Mouse (Mus musculus) forebrain, embryonic 14.5 days (tissue): Measurements from ENCODE around the gene St3gal3. TPM values are rescaled to one million over a fixed set of nuclear protein-coding genes. Genes with fewer than 3 reads are reported as not detected.

Source experiments
- ATAC-seq: fragments of 200-750 bp; cut with Nextera tagmentation; 2 replicates; pipeline ENCODE4 v1.8.0; 2017; ENCODE audit warnings: mild to moderate bottlenecking, moderate library complexity
- DNase-seq: peaks from one replicate; pipeline ENCODE4 v3.0.0-alpha.2; 2015; ENCODE audit warnings: low spot score
- H3K27ac ChIP-seq: fragments of 300-500 bp; sonication (generic); 2 replicates; pipeline ENCODE4 v1.5.1; 2014; ENCODE audit warnings: low read depth, mild to moderate bottlenecking, control low read depth, low read length, moderate library complexity
- H3K27me3 ChIP-seq: fragments of 300-500 bp; sonication (generic); replicated peaks from 2 replicates; pipeline ENCODE4 v1.6.1; 2014; ENCODE audit warnings: low read length, control low read depth, mixed read lengths; ENCODE audit not compliant: control insufficient read depth, insufficient read depth
- H3K36me3 ChIP-seq: fragments of 300-500 bp; sonication (generic); 2 replicates; pipeline ENCODE4 v1.6.1; 2014; ENCODE audit warnings: low read length, control low read depth; ENCODE audit not compliant: control insufficient read depth, insufficient read depth
- H3K4me1 ChIP-seq: fragments of 300-500 bp; sonication (generic); 2 replicates; pipeline ENCODE4 v1.6.1; 2014; ENCODE audit warnings: antibody characterized with exemption, low read length, control low read depth; ENCODE audit not compliant: control insufficient read depth, insufficient read depth
- H3K4me2 ChIP-seq: fragments of 300-500 bp; sonication (generic); 2 replicates; pipeline ENCODE4 v1.6.1; 2014; ENCODE audit warnings: mild to moderate bottlenecking, control low read depth, low read length
- H3K4me3 ChIP-seq: fragments of 300-500 bp; sonication (generic); 2 replicates; pipeline ENCODE4 v1.5.1; 2014; ENCODE audit warnings: low read depth, low read length, control low read depth
- H3K9ac ChIP-seq: fragments of 300-500 bp; sonication (generic); 2 replicates; pipeline ENCODE4 v1.6.1; 2014; ENCODE audit warnings: mild to moderate bottlenecking, low read length, control low read depth, moderate library complexity
- H3K9me3 ChIP-seq: fragments of 300-500 bp; sonication (generic); replicated peaks from 2 replicates; pipeline ENCODE4 v1.6.1; 2016; ENCODE audit warnings: low read length, control low read depth, mixed read lengths; ENCODE audit not compliant: control insufficient read depth
- WGBS: fragments of 180-500 bp; shearing (Covaris S2); extraction: QIAGEN DNeasy Blood & Tissue Kit; methylation state at CpG from one replicate; pipeline ENCODE4 v1.1.7; 2014; 5-methylcytosine and 5-hydroxymethylcytosine counted together
- polyA plus RNA-seq: library from polyadenylated mRNA; unstranded; fragments of >200 nt; fragmentation: Nextera tagmentation; extraction: Ambion mirVana; gene quantifications from 2 replicates; pipeline ENCODE4 v1.2.1, GENCODE M21; 2014

Gene St3gal3
- polyA plus RNA-seq, 1 experiment from 2014 or later = 11.3 TPM

- peak; percentile 29 for DNase-seq
- H3K4me2 ChIP-seq = no peak overlapping the region
- no peak overlapping the region for H3K4me3 ChIP-seq
- no peak overlapping the region for H3K27ac ChIP-seq
- H3K27me3 ChIP-seq = no peaks in the 10 kb centered on the region
- no peak overlapping the region for H3K9ac ChIP-seq
- H3K4me1 ChIP-seq = no peaks in the 10 kb centered on the region
- ATAC-seq = no peak
- H3K9me3 ChIP-seq = no peaks in the 10 kb centered on the region
- 74% methylated on average over 15 of the region's 15 CpGs for WGBS
- peaks cover 97% of the 10 kb centered on the region for H3K36me3 ChIP-seq
These were observed 21.8 kb upstream of the St3gal3 start for GRCm38 (mm10) chr4:118156559-118156958.

DNA sequence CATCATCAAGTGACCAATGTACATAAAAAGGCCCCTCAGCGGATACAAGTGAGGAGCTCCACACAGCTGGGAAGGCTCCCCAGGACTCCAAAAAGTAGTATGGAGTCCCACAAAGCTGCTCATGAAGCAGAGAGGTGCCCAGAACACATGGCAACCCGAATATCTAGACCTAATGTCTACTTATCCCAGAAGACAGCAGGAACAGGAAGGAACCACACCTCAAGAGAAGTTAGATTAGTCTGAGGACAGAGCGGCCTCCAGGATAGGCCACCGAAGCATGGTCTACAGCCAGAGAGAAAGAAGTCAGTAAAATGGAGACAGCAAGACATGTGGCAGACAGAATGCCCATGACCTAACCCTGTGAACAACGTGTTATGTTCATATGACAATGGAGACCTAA lies 20.2 kb upstream of the St3gal3 start:
- 97% methylated on average over 5 of the region's 5 CpGs for WGBS
- no peaks in the 10 kb centered on the region for H3K27me3 ChIP-seq
- ATAC-seq (no peak), DNase-seq (no peak)
- no peak overlapping the region for H3K4me3 ChIP-seq
- H3K9ac ChIP-seq = no peak overlapping the region
- H3K4me1 ChIP-seq = no peaks in the 10 kb centered on the region
- H3K9me3 ChIP-seq = no peaks in the 10 kb centered on the region
- no peak overlapping the region for H3K4me2 ChIP-seq
- no peak overlapping the region for H3K27ac ChIP-seq
- peaks cover 92% of the 10 kb centered on the region for H3K36me3 ChIP-seq

DNA sequence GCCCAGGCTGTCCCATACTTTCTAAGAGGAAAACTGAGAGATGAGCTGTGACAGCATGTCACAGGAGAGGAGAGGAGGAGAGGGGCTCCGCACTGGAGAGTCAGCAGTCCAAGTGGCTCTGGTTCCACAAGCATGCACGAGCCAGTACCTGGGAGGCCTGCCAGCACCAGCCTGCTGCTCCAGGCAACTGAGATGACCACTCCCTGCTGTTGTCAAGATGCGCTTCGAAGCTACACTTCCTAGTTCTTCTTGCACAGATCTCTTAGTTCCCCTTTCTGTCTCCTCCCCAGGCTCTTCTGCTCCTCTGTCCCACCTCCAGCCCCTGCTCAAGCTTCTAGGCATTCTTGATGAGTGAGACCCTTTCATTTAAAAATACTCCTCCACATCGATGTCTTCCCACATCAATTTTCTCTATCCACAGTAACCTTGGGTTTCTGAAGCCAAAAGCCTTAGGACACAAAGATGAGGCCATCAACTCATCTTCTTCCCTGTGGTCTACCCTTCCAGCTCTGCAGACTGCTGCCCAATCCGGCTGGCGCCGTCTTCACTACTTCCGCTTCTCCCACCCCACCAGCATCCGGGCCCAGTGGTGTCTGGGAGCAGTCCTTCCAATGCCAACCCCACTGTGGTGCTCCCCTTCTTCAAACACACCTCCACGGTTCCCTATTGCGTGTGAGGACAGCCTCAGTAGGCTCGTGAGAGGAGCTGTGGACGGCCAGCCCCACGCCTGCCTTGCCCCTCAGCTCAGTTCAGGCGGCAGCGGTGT lies 17.5 kb upstream of the St3gal3 start:
- H3K9ac ChIP-seq = no peak overlapping the region
- H3K27me3 ChIP-seq = no peaks in the 10 kb centered on the region
- H3K27ac ChIP-seq = no peak overlapping the region
- no peaks in the 10 kb centered on the region for H3K9me3 ChIP-seq
- H3K4me3 ChIP-seq = no peak overlapping the region
- no peaks in the 10 kb centered on the region for H3K4me1 ChIP-seq
- no peak overlapping the region for H3K4me2 ChIP-seq
- WGBS = 92% methylated on average over 17 of the region's 17 CpGs
- H3K36me3 ChIP-seq = peaks cover 92% of the 10 kb centered on the region
- ATAC-seq = no peak
- DNase-seq = no peak

DNA sequence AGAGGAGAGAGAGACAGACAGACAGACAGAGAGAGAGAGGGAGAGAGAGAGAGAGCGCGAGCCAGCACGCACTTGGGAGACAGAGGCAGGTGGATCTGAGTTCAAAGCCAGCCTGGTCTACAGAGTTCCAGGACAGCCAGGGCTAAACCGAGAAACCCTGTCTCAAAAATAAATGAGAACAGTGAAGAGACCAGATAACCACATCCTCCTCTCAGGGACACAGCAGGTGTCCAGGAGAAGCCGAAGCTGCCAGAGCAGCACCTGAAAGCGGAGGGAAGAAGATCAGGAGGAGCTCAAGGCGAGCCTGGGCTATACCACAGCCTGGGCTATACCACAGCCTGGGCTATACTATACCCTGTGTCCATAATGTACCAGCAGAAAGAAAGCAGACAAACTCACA lies 16.1 kb upstream of the St3gal3 start:
- Histone ChIP-seq H3K4me1 (no peaks in the 10 kb centered on the region), H3K36me3 (peaks cover 93% of the 10 kb centered on the region), H3K27ac (no peak overlapping the region), H3K4me3 (no peak overlapping the region), H3K9me3 (no peaks in the 10 kb centered on the region), H3K9ac (no peak overlapping the region), H3K27me3 (no peaks in the 10 kb centered on the region), H3K4me2 (no peak overlapping the region)
- WGBS = 90% methylated on average over 7 of the region's 7 CpGs
- DNase-seq (no peak), ATAC-seq (no peak)

- H3K36me3 ChIP-seq = peaks cover 93% of the 10 kb centered on the region
- ATAC-seq (no peak), DNase-seq (no peak)
- H3K9me3 ChIP-seq = no peaks in the 10 kb centered on the region
- 89% methylated on average over 14 of the region's 14 CpGs for WGBS
- H3K4me2 ChIP-seq = no peak overlapping the region
- no peak overlapping the region for H3K27ac ChIP-seq
- no peaks in the 10 kb centered on the region for H3K4me1 ChIP-seq
- H3K4me3 ChIP-seq = no peak overlapping the region
- no peak overlapping the region for H3K9ac ChIP-seq
- no peaks in the 10 kb centered on the region for H3K27me3 ChIP-seq
These were observed 15.4 kb upstream of the St3gal3 start for GRCm38 (mm10) chr4:118149956-118150680.

- Histone ChIP-seq H3K36me3 (peaks cover 93% of the 10 kb centered on the region), H3K27ac (no peak overlapping the region), H3K9me3 (no peaks in the 10 kb centered on the region), H3K4me3 (no peak overlapping the region), H3K4me2 (no peak overlapping the region), H3K4me1 (no peaks in the 10 kb centered on the region), H3K27me3 (no peaks in the 10 kb centered on the region), H3K9ac (no peak overlapping the region)
- DNase-seq (no peak), ATAC-seq (no peak)
- 83% methylated on average over 10 of the region's 10 CpGs for WGBS
These were observed 14.4 kb upstream of the St3gal3 start for GRCm38 (mm10) chr4:118149055-118149576.

GRCm38 (mm10) chr4:118148317-118148687 lies 13.6 kb upstream of the St3gal3 start:
- no peak overlapping the region for H3K9ac ChIP-seq
- H3K27me3 ChIP-seq = no peaks in the 10 kb centered on the region
- 89% methylated on average over 10 of the region's 10 CpGs for WGBS
- no peak for ATAC-seq
- no peak overlapping the region for H3K4me3 ChIP-seq
- H3K9me3 ChIP-seq = no peaks in the 10 kb centered on the region
- no peak overlapping the region for H3K27ac ChIP-seq
- peaks cover 93% of the 10 kb centered on the region for H3K36me3 ChIP-seq
- H3K4me2 ChIP-seq = no peak overlapping the region
- DNase-seq = no peak
- no peaks in the 10 kb centered on the region for H3K4me1 ChIP-seq

GRCm38 (mm10) chr4:118147547-118148316 lies 13.0 kb upstream of the St3gal3 start:
- no peak overlapping the region for H3K9ac ChIP-seq
- no peaks in the 10 kb centered on the region for H3K9me3 ChIP-seq
- H3K36me3 ChIP-seq = peaks cover 93% of the 10 kb centered on the region
- H3K4me3 ChIP-seq = no peak overlapping the region
- H3K4me2 ChIP-seq = no peak overlapping the region
- no peaks in the 10 kb centered on the region for H3K4me1 ChIP-seq
- DNase-seq (no peak), ATAC-seq (no peak)
- no peak overlapping the region for H3K27ac ChIP-seq
- H3K27me3 ChIP-seq = no peaks in the 10 kb centered on the region
- WGBS = 95% methylated on average over 19 of the region's 19 CpGs
